Mouse (Mus musculus): ENCODE measurements around the gene Adam19. TPM values are rescaled to one million over a fixed set of nuclear protein-coding genes. Genes with fewer than 3 reads are reported as not detected.

The Adam19 gene
- polyA plus RNA-seq, 1 experiment = 1.0 TPM

DNA sequence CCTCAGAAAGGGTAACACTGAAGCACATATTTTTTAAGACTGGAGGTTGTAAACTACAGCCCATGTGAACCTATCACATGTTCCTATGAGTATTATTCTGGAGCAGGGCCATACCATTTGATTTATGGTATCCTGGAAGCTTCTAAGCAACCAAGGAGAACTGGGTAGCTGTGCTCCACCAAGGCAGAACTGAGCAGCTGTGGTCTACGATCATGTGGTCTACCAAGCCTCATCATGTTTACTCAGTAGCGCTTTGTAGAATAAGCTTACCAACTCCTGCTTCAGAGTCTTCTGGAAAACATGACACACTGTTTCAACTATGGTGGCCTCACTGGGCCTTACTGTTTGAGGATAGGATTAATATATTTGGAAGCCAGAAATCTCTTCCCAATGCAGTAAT lies 60.7 kb downstream of the Adam19 start:
- no peaks in the 10 kb centered on the region; the same call in 1 of the 2 replicates for H3K4me1 ChIP-seq (ENCODE audit: control insufficient read depth, insufficient read depth, low read length)
- no peak overlapping the region for H3K4me3 ChIP-seq (ENCODE audit: control insufficient read depth, low read depth, low read length)
- H3K27ac ChIP-seq (ENCODE audit: control insufficient read depth, insufficient read depth, low read depth, low read length) = no peak overlapping the region
- TF ChIP-seq CTCF (IDR thresholded peaks at IDR 0.05; ENCODE audit: control insufficient read depth, insufficient read depth, insufficient replicate concordance, low read depth, low read length) = no peak
- no peak for TF ChIP-seq POLR2A (IDR thresholded peaks at IDR 0.05; ENCODE audit: control insufficient read depth, low read depth, low read length)
- H3K36me3 ChIP-seq (ENCODE audit: control insufficient read depth, insufficient read depth, low read length) = no peaks in the 10 kb centered on the region
- no peaks in the 10 kb centered on the region for H3K27me3 ChIP-seq (ENCODE audit: control insufficient read depth, insufficient read depth, low read length)

DNA sequence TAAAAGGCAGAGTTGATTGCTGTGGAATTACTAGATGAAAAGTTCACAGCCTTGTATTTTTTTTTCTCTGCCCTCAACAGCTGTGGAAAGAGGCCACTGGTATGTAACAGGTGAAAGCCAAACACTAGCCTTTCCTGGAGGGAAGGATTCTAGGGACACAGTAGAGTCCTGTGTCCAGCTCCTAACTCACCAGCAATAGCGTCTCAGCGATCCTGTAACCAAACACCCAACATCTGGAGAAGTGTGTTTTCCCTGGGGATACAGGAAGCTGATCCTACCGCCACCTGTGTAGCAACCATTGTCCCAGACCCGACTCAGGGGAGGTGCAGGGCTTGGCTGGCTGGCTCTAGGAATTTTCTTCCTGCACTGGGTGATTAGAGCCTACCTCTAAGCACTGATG lies 63.8 kb downstream of the Adam19 start:
- Histone ChIP-seq H3K27me3 (ENCODE audit: control insufficient read depth, insufficient read depth, low read length) (no peaks in the 10 kb centered on the region), H3K4me1 (ENCODE audit: control insufficient read depth, insufficient read depth, low read length) (no peaks in the 10 kb centered on the region; the same call in 1 of the 2 replicates), H3K4me3 (ENCODE audit: control insufficient read depth, low read depth, low read length) (no peak overlapping the region), H3K36me3 (ENCODE audit: control insufficient read depth, insufficient read depth, low read length) (no peaks in the 10 kb centered on the region), H3K27ac (ENCODE audit: control insufficient read depth, insufficient read depth, low read depth, low read length) (no peak overlapping the region)
- TF ChIP-seq CTCF (IDR thresholded peaks at IDR 0.05; ENCODE audit: control insufficient read depth, insufficient read depth, insufficient replicate concordance, low read depth, low read length) (no peak), POLR2A (IDR thresholded peaks at IDR 0.05; ENCODE audit: control insufficient read depth, low read depth, low read length) (no peak)

- H3K4me3 ChIP-seq (ENCODE audit: control insufficient read depth, low read depth, low read length) = no peak overlapping the region
- H3K27me3 ChIP-seq (ENCODE audit: control insufficient read depth, insufficient read depth, low read length) = no peaks in the 10 kb centered on the region
- H3K4me1 ChIP-seq (ENCODE audit: control insufficient read depth, insufficient read depth, low read length) = no peaks in the 10 kb centered on the region; the same call in 1 of the 2 replicates
- TF ChIP-seq CTCF (IDR thresholded peaks at IDR 0.05; ENCODE audit: control insufficient read depth, insufficient read depth, insufficient replicate concordance, low read depth, low read length) (no peak), POLR2A (IDR thresholded peaks at IDR 0.05; ENCODE audit: control insufficient read depth, low read depth, low read length) (no peak)
- no peaks in the 10 kb centered on the region for H3K36me3 ChIP-seq (ENCODE audit: control insufficient read depth, insufficient read depth, low read length)
- no peak overlapping the region for H3K27ac ChIP-seq (ENCODE audit: control insufficient read depth, insufficient read depth, low read depth, low read length)
Measured at GRCm38 (mm10) chr11:46120084-46120483, 64.3 kb downstream of the Adam19 start.

- Histone ChIP-seq H3K27me3 (ENCODE audit: control insufficient read depth, insufficient read depth, low read length) (no peaks in the 10 kb centered on the region), H3K4me1 (ENCODE audit: control insufficient read depth, insufficient read depth, low read length) (no peaks in the 10 kb centered on the region), H3K4me3 (ENCODE audit: control insufficient read depth, low read depth, low read length) (no peak overlapping the region), H3K27ac (ENCODE audit: control insufficient read depth, insufficient read depth, low read depth, low read length) (no peak overlapping the region), H3K36me3 (ENCODE audit: control insufficient read depth, insufficient read depth, low read length) (no peaks in the 10 kb centered on the region)
- TF ChIP-seq CTCF (IDR thresholded peaks at IDR 0.05; ENCODE audit: control insufficient read depth, insufficient read depth, insufficient replicate concordance, low read depth, low read length) (no peak), POLR2A (IDR thresholded peaks at IDR 0.05; ENCODE audit: control insufficient read depth, low read depth, low read length) (no peak)
Measured at GRCm38 (mm10) chr11:46121666-46122065, 65.9 kb downstream of the Adam19 start.

- Histone ChIP-seq H3K4me1 (ENCODE audit: control insufficient read depth, insufficient read depth, low read length) (no peaks in the 10 kb centered on the region), H3K27ac (ENCODE audit: control insufficient read depth, insufficient read depth, low read depth, low read length) (no peak overlapping the region), H3K36me3 (ENCODE audit: control insufficient read depth, insufficient read depth, low read length) (no peaks in the 10 kb centered on the region), H3K4me3 (ENCODE audit: control insufficient read depth, low read depth, low read length) (no peak overlapping the region), H3K27me3 (ENCODE audit: control insufficient read depth, insufficient read depth, low read length) (no peaks in the 10 kb centered on the region)
- TF ChIP-seq CTCF (IDR thresholded peaks at IDR 0.05; ENCODE audit: control insufficient read depth, insufficient read depth, insufficient replicate concordance, low read depth, low read length) = no peak
- no peak for TF ChIP-seq POLR2A (IDR thresholded peaks at IDR 0.05; ENCODE audit: control insufficient read depth, low read depth, low read length)
Measured at GRCm38 (mm10) chr11:46122875-46123274, 67.1 kb downstream of the Adam19 start.

- H3K36me3 ChIP-seq (ENCODE audit: control insufficient read depth, insufficient read depth, low read length) = no peaks in the 10 kb centered on the region
- H3K27me3 ChIP-seq (ENCODE audit: control insufficient read depth, insufficient read depth, low read length) = no peaks in the 10 kb centered on the region
- H3K4me3 ChIP-seq (ENCODE audit: control insufficient read depth, low read depth, low read length) = no peak overlapping the region
- no peak overlapping the region for H3K27ac ChIP-seq (ENCODE audit: control insufficient read depth, insufficient read depth, low read depth, low read length)
- no peaks in the 10 kb centered on the region for H3K4me1 ChIP-seq (ENCODE audit: control insufficient read depth, insufficient read depth, low read length)
- TF ChIP-seq CTCF (IDR thresholded peaks at IDR 0.05; ENCODE audit: control insufficient read depth, insufficient read depth, insufficient replicate concordance, low read depth, low read length) (no peak), POLR2A (IDR thresholded peaks at IDR 0.05; ENCODE audit: control insufficient read depth, low read depth, low read length) (no peak)
Measured at GRCm38 (mm10) chr11:46123328-46123866, 67.6 kb downstream of the Adam19 start.

GRCm38 (mm10) chr11:46125093-46125834 lies 69.5 kb downstream of the Adam19 start:
- Histone ChIP-seq H3K27ac (ENCODE audit: control insufficient read depth, insufficient read depth, low read depth, low read length) (no peak overlapping the region), H3K4me1 (ENCODE audit: control insufficient read depth, insufficient read depth, low read length) (no peaks in the 10 kb centered on the region), H3K4me3 (ENCODE audit: control insufficient read depth, low read depth, low read length) (no peak overlapping the region), H3K27me3 (ENCODE audit: control insufficient read depth, insufficient read depth, low read length) (no peaks in the 10 kb centered on the region), H3K36me3 (ENCODE audit: control insufficient read depth, insufficient read depth, low read length) (no peaks in the 10 kb centered on the region)
- TF ChIP-seq CTCF (IDR thresholded peaks at IDR 0.05; ENCODE audit: control insufficient read depth, insufficient read depth, insufficient replicate concordance, low read depth, low read length) (no peak), POLR2A (IDR thresholded peaks at IDR 0.05; ENCODE audit: control insufficient read depth, low read depth, low read length) (no peak)
